Mouse (Mus musculus) midbrain, embryonic 11.5 days (tissue): Measurements from ENCODE around the gene Plppr5. TPM values are rescaled to one million over a fixed set of nuclear protein-coding genes. Genes with fewer than 3 reads are reported as not detected.

Experiments
- ATAC-seq: fragments of 200-750 bp; cut with Nextera tagmentation; 2 replicates; pipeline ENCODE4 v1.8.0; 2017; ENCODE audit warnings: moderate TSS enrichment, moderate library complexity; ENCODE audit not compliant: low FRiP score
- DNase-seq: peaks from one replicate; pipeline ENCODE4 v3.0.0; 2015; ENCODE audit warnings: low spot score; ENCODE audit errors: missing footprints
- H3K27ac ChIP-seq: fragments of 300-500 bp; sonication (generic); 2 replicates; pipeline ENCODE4 v1.5.1; 2014; ENCODE audit warnings: low read depth, low read length
- H3K27me3 ChIP-seq: fragments of 300-500 bp; sonication (generic); 2 replicates; pipeline ENCODE4 v1.6.1; 2014; ENCODE audit warnings: mild to moderate bottlenecking, low read length, moderate library complexity, mixed read lengths; ENCODE audit not compliant: control insufficient read depth, insufficient read depth
- H3K36me3 ChIP-seq: fragments of 300-500 bp; sonication (generic); 2 replicates; pipeline ENCODE4 v1.6.1; 2014; ENCODE audit warnings: mild to moderate bottlenecking, low read length, moderate library complexity, mixed read lengths; ENCODE audit not compliant: control insufficient read depth, insufficient read depth
- H3K4me1 ChIP-seq: fragments of 300-500 bp; sonication (generic); 2 replicates; pipeline ENCODE4 v1.6.1; 2014; ENCODE audit warnings: low read length; ENCODE audit not compliant: control insufficient read depth, insufficient read depth
- H3K4me2 ChIP-seq: fragments of 300-500 bp; sonication (generic); 2 replicates; pipeline ENCODE4 v1.6.1; 2014; ENCODE audit warnings: mild to moderate bottlenecking, moderate library complexity
- H3K4me3 ChIP-seq: fragments of 300-500 bp; sonication (generic); 2 replicates; pipeline ENCODE4 v1.5.1; 2014; ENCODE audit warnings: low read depth, low read length
- H3K9ac ChIP-seq: fragments of 300-500 bp; sonication (generic); 2 replicates; pipeline ENCODE4 v1.6.1; 2014; ENCODE audit warnings: low read length
- H3K9me3 ChIP-seq: fragments of 300-500 bp; sonication (generic); 2 replicates; pipeline ENCODE4 v1.6.1; 2016; ENCODE audit warnings: low read length; ENCODE audit not compliant: control insufficient read depth
- WGBS: fragments of 180-500 bp; shearing (Covaris S2); extraction: QIAGEN DNeasy Blood & Tissue Kit; methylation state at CpG from one replicate; pipeline ENCODE4 v1.1.7; 2014; 5-methylcytosine and 5-hydroxymethylcytosine counted together
- polyA plus RNA-seq: library from polyadenylated mRNA; unstranded; fragments of >200 nt; fragmentation: Nextera tagmentation; extraction: Ambion mirVana; gene quantifications from 2 replicates; pipeline ENCODE4 v1.2.1, GENCODE M21; 2014

Gene Plppr5
- polyA plus RNA-seq, 1 experiment from 2014 or later = 0.51 TPM

- ATAC-seq (no peak), DNase-seq (no peak)
- no peaks in the 10 kb centered on the region for H3K4me1 ChIP-seq
- no peak overlapping the region for H3K4me2 ChIP-seq
- no peaks in the 10 kb centered on the region for H3K36me3 ChIP-seq
- H3K9ac ChIP-seq = no peak overlapping the region
- no peak overlapping the region for H3K27ac ChIP-seq
- H3K4me3 ChIP-seq = no peak overlapping the region
- H3K27me3 ChIP-seq = no peaks in the 10 kb centered on the region
- H3K9me3 ChIP-seq = no peaks in the 10 kb centered on the region
- 56% methylated on average over 5 of the region's 5 CpGs for WGBS
Observed at GRCm38 (mm10) chr3:117724521-117724920, 149.9 kb downstream of the Plppr5 start.

- Histone ChIP-seq H3K9ac (no peak overlapping the region), H3K36me3 (no peaks in the 10 kb centered on the region), H3K4me2 (no peak overlapping the region), H3K9me3 (no peaks in the 10 kb centered on the region), H3K27ac (no peak overlapping the region), H3K27me3 (no peaks in the 10 kb centered on the region), H3K4me1 (no peaks in the 10 kb centered on the region), H3K4me3 (no peak overlapping the region)
- DNase-seq (no peak), ATAC-seq (no peak)
- WGBS = 86% methylated on average over 1 of the region's 1 CpGs
Observed at GRCm38 (mm10) chr3:117725501-117725900, 150.9 kb downstream of the Plppr5 start.

- no peaks in the 10 kb centered on the region for H3K4me1 ChIP-seq
- no peaks in the 10 kb centered on the region for H3K36me3 ChIP-seq
- H3K27me3 ChIP-seq = no peaks in the 10 kb centered on the region
- DNase-seq (no peak), ATAC-seq (no peak)
- H3K9me3 ChIP-seq = no peaks in the 10 kb centered on the region
- H3K9ac ChIP-seq = no peak overlapping the region
- H3K4me2 ChIP-seq = no peak overlapping the region
- 37% methylated on average over 1 of the region's 1 CpGs for WGBS
- no peak overlapping the region for H3K27ac ChIP-seq
- H3K4me3 ChIP-seq = no peak overlapping the region
Observed at GRCm38 (mm10) chr3:117728136-117728535, 153.5 kb downstream of the Plppr5 start.

DNA sequence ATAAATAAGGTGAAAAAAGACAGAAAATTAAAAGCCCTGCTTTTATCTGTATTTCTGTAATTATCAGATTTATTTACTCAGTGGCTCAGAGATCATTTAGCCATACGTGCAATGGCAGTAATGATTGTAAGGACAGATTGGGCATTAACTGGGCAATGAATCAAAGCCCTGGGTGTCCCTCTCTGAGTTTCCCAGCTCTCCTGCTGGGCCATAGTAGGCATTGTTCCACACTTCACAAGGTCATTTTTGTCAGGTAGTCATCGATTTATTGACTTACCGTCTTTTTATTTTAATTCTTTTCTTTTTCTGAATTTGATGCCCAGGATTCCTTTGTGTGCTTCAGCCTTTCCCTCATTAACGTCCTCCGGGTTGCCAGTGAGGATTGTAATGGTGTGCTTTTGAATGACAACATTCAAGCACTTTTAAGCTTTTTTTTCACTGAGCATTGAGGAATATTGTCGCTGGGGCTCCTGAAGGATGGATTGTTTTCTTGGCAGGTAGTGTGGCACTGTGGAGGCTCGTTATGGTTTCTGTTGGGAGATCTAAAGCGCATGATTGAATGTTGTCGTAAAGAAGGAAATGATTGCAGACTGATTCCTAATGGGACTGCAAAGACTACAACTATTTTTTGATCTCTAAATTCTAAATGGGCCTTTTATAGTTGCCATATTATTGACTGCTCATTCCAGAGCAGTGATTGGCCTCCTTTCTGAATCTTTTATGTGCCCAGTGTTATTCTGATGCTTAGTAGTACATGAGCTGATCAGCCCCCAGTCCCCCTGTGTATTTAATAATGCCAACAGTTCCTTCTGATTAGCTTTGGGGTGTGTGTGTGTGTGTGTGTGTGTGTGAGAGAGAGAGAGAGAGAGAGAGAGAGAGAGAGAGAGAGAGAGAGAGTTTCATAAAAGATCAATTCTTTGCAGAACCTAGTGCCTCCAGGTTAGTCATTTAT, 154.8 kb downstream of the Plppr5 start:
- 78% methylated on average over 9 of the region's 9 CpGs for WGBS
- Histone ChIP-seq H3K9ac (no peak overlapping the region), H3K9me3 (no peaks in the 10 kb centered on the region), H3K4me1 (no peaks in the 10 kb centered on the region), H3K27me3 (no peaks in the 10 kb centered on the region), H3K36me3 (no peaks in the 10 kb centered on the region), H3K27ac (no peak overlapping the region), H3K4me2 (no peak overlapping the region), H3K4me3 (no peak overlapping the region)
- DNase-seq (no peak), ATAC-seq (no peak)

DNA sequence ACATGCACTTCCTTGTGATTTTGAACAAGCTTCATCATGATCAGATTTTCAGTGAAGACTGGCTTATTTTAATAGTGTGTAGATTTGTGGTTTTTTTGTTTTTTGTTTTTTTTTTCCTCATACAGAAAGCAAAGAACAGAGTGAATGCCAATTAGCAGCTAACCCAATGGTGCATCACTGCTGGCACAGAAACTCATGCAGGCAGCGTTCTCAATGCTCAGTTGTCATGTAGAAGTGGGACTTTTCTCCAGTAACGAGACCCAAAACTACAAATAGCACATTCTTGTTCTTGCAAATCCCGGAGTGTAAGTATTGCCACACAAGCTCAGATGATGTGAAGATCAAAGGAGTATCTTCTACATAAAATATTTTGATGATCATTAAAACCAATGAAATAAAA, 156.9 kb downstream of the Plppr5 start:
- WGBS = 74% methylated on average over 3 of the region's 3 CpGs
- H3K36me3 ChIP-seq = no peaks in the 10 kb centered on the region
- H3K9ac ChIP-seq = no peak overlapping the region
- H3K27ac ChIP-seq = no peak overlapping the region
- H3K4me3 ChIP-seq = no peak overlapping the region
- H3K4me2 ChIP-seq = no peak overlapping the region
- ATAC-seq (no peak), DNase-seq (no peak)
- no peaks in the 10 kb centered on the region for H3K27me3 ChIP-seq
- no peaks in the 10 kb centered on the region for H3K4me1 ChIP-seq
- no peaks in the 10 kb centered on the region for H3K9me3 ChIP-seq

DNA sequence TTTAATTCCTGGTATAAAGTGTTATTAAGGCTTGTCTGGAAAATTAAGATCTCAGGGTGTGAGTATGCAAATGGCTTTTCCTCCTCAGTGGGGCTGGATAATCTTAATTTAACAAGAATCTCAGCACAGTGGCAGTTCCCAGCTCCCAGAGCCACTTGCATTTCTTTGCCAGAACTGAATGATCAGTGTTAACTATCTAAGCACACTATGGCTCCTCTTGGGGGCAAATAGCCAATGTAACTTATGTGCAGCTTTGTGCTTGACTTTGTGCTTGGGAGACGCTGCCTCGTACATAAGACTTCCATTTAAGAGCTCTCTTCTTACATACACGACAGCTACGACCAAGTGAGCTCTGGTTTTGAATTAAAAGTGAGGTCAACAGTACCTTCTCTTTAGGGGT, 158.0 kb downstream of the Plppr5 start:
- H3K9me3 ChIP-seq = no peaks in the 10 kb centered on the region
- no peak overlapping the region for H3K4me3 ChIP-seq
- H3K27ac ChIP-seq = no peak overlapping the region
- ATAC-seq (no peak), DNase-seq (no peak)
- H3K9ac ChIP-seq = no peak overlapping the region
- no peaks in the 10 kb centered on the region for H3K36me3 ChIP-seq
- WGBS = 81% methylated on average over 4 of the region's 4 CpGs
- H3K4me2 ChIP-seq = no peak overlapping the region
- no peaks in the 10 kb centered on the region for H3K4me1 ChIP-seq
- no peaks in the 10 kb centered on the region for H3K27me3 ChIP-seq

Other genes starting within 250 kb of the Plppr5 start
- 0.27 and 0.55 TPM in 2 replicates for gene Plppr4, start 214.0 kb upstream of the Plppr5 start, polyA plus RNA-seq